Mouse (Mus musculus) cerebellum, adult 8-10 months (tissue): ENCODE data around the gene Cpsf7.

ENCODE experiments used
- DNase-seq: peaks from one replicate; pipeline ENCODE4 v3.0.0; 2022

Gene Cpsf7

GRCm38 (mm10) chr19:10561558-10562314 is 36.7 kb downstream of the Cpsf7 start:
- no peak for DNase-seq

DNA sequence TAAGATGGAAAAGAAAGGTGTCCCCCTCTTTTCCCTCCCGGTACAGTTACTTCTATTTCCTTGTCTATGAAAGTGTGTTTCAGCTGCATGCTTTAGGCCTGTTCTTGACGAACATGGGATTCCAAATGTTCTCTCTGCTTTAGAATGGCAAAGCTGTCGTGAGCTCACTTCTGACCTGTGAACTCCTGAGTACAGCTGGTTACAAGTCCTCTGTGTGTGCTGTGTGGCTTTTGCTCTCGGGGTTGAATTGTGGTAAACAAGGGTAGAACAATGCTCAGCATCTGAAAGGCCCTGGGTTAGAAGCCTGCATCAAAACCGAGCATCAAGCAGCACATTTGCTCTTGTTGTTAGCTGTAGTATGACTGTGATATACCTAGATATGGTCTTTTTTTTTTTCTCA is 37.3 kb downstream of the Cpsf7 start:
- no peak for DNase-seq

GRCm38 (mm10) chr19:10564278-10564677 is 39.2 kb downstream of the Cpsf7 start:
- DNase-seq = no peak

DNA sequence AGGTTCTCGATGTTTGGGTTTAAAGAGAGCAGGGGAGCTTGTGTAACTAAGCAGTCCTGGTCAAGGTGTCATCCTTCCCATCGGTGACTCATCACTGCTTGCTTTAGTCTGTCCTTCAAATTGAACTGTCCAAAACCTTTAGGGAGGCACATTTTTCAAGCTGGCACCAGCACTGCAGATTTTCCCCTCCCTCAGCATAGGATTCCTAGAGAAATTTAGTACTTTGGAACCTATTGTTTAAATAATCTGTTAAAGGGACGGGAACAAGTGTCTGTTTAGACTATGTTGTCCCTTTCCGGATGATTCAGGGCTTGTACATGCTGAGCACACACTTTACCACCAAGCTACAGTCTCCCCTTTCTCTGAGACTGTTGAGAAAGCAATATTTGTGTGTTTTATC is 40.2 kb downstream of the Cpsf7 start:
- DNase-seq = no peak

DNA sequence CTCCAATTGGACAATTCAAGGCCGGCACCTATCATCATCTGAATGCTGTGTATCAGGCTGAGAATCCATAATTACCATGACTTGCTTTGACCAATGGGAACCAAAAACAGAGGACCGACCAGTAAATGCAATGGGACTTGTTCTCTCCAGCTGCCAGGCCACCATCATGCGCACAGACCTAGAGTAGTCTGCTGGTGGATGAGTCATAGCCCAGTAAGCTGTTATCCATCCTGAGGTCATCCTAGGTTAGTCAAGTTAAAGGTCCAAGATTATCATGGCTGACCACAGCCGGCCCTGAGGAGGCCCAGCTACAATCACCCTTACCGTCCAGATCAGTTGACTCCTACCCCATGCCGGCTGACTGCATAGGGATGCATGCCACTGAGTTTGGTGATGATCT is 44.6 kb downstream of the Cpsf7 start:
- no peak for DNase-seq

GRCm38 (mm10) chr19:10576690-10577561 is 51.9 kb downstream of the Cpsf7 start, which contains the start of the genes Cyb561a3 and Tmem138:
Gene Cyb561a3 (plus strand): TSS chr19:10577172.
Gene Tmem138 (minus strand): TSS chr19:10577362.
- peak; percentile 91 for DNase-seq

DNA sequence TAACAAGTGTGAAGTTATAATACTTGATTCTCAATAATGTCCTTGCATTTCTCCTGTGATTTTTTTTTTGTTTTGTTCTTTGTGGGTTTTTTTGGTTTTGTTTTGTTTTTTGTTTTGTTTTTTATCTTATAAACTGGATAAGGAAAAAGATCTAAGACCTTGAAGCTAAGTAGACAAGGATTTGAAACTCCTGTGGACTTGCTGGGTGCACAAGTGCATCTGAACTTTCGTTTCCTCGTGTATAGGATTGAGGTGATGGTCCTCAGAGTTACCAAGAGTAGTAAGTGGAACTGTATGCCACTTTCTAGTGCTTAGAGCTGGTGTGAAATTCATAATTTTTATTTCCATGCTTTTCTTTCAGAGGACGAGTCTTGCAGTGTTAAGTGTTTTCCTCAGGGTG is 55.0 kb downstream of the Cpsf7 start:
- DNase-seq = no peak

- DNase-seq = no peak
Observed at GRCm38 (mm10) chr19:10580761-10581160, 55.7 kb downstream of the Cpsf7 start.

DNA sequence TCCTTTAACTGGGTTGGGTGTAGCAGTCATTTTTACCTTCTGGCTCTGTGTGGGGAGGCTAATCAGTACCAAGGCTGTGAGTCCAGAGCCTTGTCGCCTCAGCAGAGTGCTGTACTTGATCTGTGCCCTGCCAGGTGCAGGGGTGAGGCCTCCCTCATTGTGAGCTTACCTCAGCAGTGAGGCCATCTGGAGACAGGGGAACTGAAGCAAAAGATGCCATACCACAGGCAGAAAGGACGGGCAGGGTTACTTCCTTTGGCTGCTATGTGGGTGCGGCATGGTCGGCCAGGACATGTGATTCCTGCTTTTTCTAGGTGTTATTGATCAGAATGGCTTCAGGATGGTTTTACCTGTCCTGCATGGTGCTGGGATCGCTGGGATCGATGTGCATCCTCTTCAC is 56.9 kb downstream of the Cpsf7 start:
- DNase-seq = no peak

DNA sequence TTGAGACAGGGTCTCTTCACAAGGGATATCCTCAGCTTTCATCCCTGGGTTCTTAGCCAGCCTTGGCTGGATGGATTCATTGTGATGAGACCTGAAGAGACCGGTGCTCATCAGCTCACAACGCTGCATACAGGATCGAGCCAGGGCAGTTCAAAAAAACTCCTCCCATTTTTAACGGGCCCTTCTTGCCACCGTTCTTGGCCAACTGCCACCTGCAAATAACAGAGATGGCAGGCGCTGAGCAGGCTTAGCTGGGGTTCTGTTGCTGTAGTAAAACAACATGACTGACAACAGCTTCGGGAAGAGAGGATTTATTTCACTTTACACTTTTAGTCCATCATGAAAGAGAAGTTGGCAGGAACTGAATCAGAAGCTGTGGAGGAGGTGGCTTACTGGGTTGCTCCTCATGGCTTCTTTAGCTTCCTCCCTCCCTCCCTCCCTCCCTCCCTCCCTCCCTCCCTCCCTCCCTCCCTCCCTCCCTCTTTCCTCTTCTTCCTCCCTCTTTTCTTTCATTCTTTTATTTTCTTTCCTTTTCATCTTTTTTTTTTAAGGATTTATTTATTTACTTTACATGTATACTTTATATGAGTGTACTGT is 58.6 kb downstream of the Cpsf7 start:
- no peak for DNase-seq

GRCm38 (mm10) chr19:10585112-10585511 is 60.0 kb downstream of the Cpsf7 start:
- DNase-seq = no peak

DNA sequence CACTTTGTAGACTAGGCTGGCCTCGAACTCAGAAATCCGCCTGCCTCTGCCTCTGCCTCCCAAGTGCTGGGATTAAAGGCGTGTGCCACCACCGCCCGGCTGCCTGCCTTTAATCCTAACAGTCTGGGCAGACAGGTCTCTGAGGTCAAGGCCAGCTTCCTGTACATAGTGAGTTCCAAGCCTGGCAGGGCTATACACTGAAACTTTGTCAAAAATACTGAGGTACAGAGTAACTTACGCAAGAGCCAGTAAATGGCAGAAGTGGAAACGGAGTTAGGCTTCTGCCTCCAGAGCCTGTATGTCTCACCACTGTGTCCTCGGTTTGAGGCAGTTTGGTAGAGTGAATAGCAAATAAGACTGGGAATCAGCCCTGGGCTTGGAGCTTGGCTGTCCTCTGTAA is 62.2 kb downstream of the Cpsf7 start:
- no peak for DNase-seq

- DNase-seq = no peak
Observed at GRCm38 (mm10) chr19:10589127-10589857, 64.2 kb downstream of the Cpsf7 start.

- DNase-seq = no peak
Observed at GRCm38 (mm10) chr19:10590301-10590700, 65.2 kb downstream of the Cpsf7 start.

GRCm38 (mm10) chr19:10591659-10592377 is 66.8 kb downstream of the Cpsf7 start:
- no peak for DNase-seq
